Mouse (Mus musculus) lung, adult 2 months (tissue): Measurements from ENCODE around the gene Abcc9.

Experiments used
- CTCF ChIP-seq: fragments of 200-500 bp; IDR thresholded peaks from 2 replicates; pipeline ENCODE4 v1.5.1; 2011; ENCODE audit warnings: mild to moderate bottlenecking, low read length, control low read depth; ENCODE audit not compliant: insufficient read depth
- POLR2A ChIP-seq: fragments of 200-500 bp; IDR thresholded peaks from 2 replicates; pipeline ENCODE4 v1.6.1; 2011; ENCODE audit warnings: low read depth, mild to moderate bottlenecking, control low read depth, low read length, borderline replicate concordance; ENCODE audit errors: extremely low read depth

GRCm38 (mm10) chr6:142659038-142659437, 43.1 kb downstream of the Abcc9 start:
- TF ChIP-seq CTCF (0 out of 2 replicates have a peak, but pooled peaks have one; percentile 10), POLR2A (no peak)
